Mouse (Mus musculus): Measurements from ENCODE around the gene Heatr5a.

GRCm38 (mm10) chr12:51970352-51971069 lies 610 bp downstream of the Heatr5a start:
- TF ChIP-seq HCFC1 (IDR thresholded peaks at IDR 0.05; ENCODE audit: borderline replicate concordance, insufficient read depth, low read length) (no peak), ZNF384 (IDR thresholded peaks at IDR 0.05; ENCODE audit: low read depth, low read length) (no peak)
